Mouse (Mus musculus): ENCODE data around the gene Cdkal1. TPM values are rescaled to one million over a fixed set of nuclear protein-coding genes. Genes with fewer than 3 reads are reported as not detected.

Gene Cdkal1
- polyA plus RNA-seq, 3 experiments from 2014 or later: 29.6 to 54.2 (median 51.8) TPM

- no peak for ATAC-seq
Measured at GRCm38 (mm10) chr13:29765296-29765695, 90.2 kb downstream of the Cdkal1 start.

GRCm38 (mm10) chr13:29759691-29760467 lies 95.6 kb downstream of the Cdkal1 start:
- ATAC-seq: no peak

GRCm38 (mm10) chr13:29756052-29756451 lies 99.4 kb downstream of the Cdkal1 start:
- no peak for ATAC-seq

GRCm38 (mm10) chr13:29753254-29753653 lies 102.2 kb downstream of the Cdkal1 start:
- no peak for ATAC-seq

- no peak for ATAC-seq
Measured at GRCm38 (mm10) chr13:29752061-29752460, 103.4 kb downstream of the Cdkal1 start.

- no peak for ATAC-seq
Measured at GRCm38 (mm10) chr13:29751201-29751600, 104.3 kb downstream of the Cdkal1 start.

- ATAC-seq: no peak
Measured at GRCm38 (mm10) chr13:29747347-29747647, 108.2 kb downstream of the Cdkal1 start.

- ATAC-seq: no peak
Measured at GRCm38 (mm10) chr13:29746501-29747346, 108.8 kb downstream of the Cdkal1 start.

GRCm38 (mm10) chr13:29745073-29745472 lies 110.4 kb downstream of the Cdkal1 start:
- ATAC-seq: no peak

- ATAC-seq: no peak
Measured at GRCm38 (mm10) chr13:29744188-29744587, 111.3 kb downstream of the Cdkal1 start.

- ATAC-seq: no peak
Measured at GRCm38 (mm10) chr13:29743761-29744160, 111.7 kb downstream of the Cdkal1 start.

GRCm38 (mm10) chr13:29737675-29738461 lies 117.6 kb downstream of the Cdkal1 start:
- no peak for ATAC-seq

GRCm38 (mm10) chr13:29734496-29734895 lies 121.0 kb downstream of the Cdkal1 start:
- ATAC-seq: no peak

GRCm38 (mm10) chr13:29726154-29726825 lies 129.2 kb downstream of the Cdkal1 start:
- no peak for ATAC-seq

GRCm38 (mm10) chr13:29724855-29725254 lies 130.6 kb downstream of the Cdkal1 start:
- ATAC-seq: no peak

GRCm38 (mm10) chr13:29723150-29723549 lies 132.3 kb downstream of the Cdkal1 start:
- ATAC-seq: no peak

GRCm38 (mm10) chr13:29721206-29721605 lies 134.3 kb downstream of the Cdkal1 start:
- no peak for ATAC-seq

- no peak for ATAC-seq
Measured at GRCm38 (mm10) chr13:29716550-29716949, 138.9 kb downstream of the Cdkal1 start.

GRCm38 (mm10) chr13:29715241-29715841 lies 140.1 kb downstream of the Cdkal1 start:
- no peak for ATAC-seq

GRCm38 (mm10) chr13:29707620-29708019 lies 147.9 kb downstream of the Cdkal1 start:
- no peak for ATAC-seq

- ATAC-seq: no peak
Measured at GRCm38 (mm10) chr13:29701400-29701799, 154.1 kb downstream of the Cdkal1 start.

- ATAC-seq: no peak
Measured at GRCm38 (mm10) chr13:29699896-29700295, 155.6 kb downstream of the Cdkal1 start.

All from inflammation-experienced regulatory T-cells, adult 6 months (primary cell).